Mouse (Mus musculus) liver, adult 2 months (tissue): Measurements from ENCODE around the gene Carmil2. TPM values are rescaled to one million over a fixed set of nuclear protein-coding genes. Genes with fewer than 3 reads are reported as not detected.

Experiments used
- DNase-seq: peaks from one replicate; pipeline ENCODE4 v3.0.0-alpha.2; 2011; ENCODE audit warnings: low read depth, low spot score; ENCODE audit errors: extremely low read depth
- H3K27ac ChIP-seq: fragments of 200-500 bp; replicated peaks from 2 replicates; pipeline ENCODE4 v1.5.1; 2012; ENCODE audit warnings: low read depth, mild to moderate bottlenecking, control low read depth, inconsistent platforms, low read length; ENCODE audit not compliant: insufficient read depth
- H3K27me3 ChIP-seq: fragments of 200-500 bp; 2 replicates; pipeline ENCODE4 v1.6.1; 2012; ENCODE audit warnings: mild to moderate bottlenecking, moderate library complexity, low read length, inconsistent platforms; ENCODE audit not compliant: control insufficient read depth, insufficient read depth
- H3K36me3 ChIP-seq: fragments of 200-500 bp; 2 replicates; pipeline ENCODE4 v1.6.1; 2012; ENCODE audit warnings: low read length, inconsistent platforms; ENCODE audit not compliant: control insufficient read depth, insufficient read depth
- H3K4me1 ChIP-seq: fragments of 200-500 bp; 2 replicates; pipeline ENCODE4 v1.6.1; 2011; ENCODE audit warnings: low read length; ENCODE audit not compliant: control insufficient read depth, insufficient read depth
- H3K4me3 ChIP-seq: fragments of 200-500 bp; 2 replicates; pipeline ENCODE4 v1.5.1; 2011; ENCODE audit warnings: low read depth, mild to moderate bottlenecking, control low read depth, low read length, moderate library complexity; ENCODE audit not compliant: insufficient read depth
- H3K79me2 ChIP-seq: fragments of 200-500 bp; 2 replicates; pipeline ENCODE4 v1.6.1; 2012; ENCODE audit warnings: inconsistent platforms, mild to moderate bottlenecking, low read length, moderate library complexity; ENCODE audit not compliant: control insufficient read depth, insufficient read depth
- H3K9ac ChIP-seq: fragments of 200-500 bp; 2 replicates; pipeline ENCODE4 v1.6.1; 2012; ENCODE audit warnings: low read depth, mild to moderate bottlenecking, control low read depth, inconsistent platforms, low read length
- CTCF ChIP-seq: fragments of 200-500 bp; IDR thresholded peaks from 2 replicates; pipeline ENCODE4 v1.5.1; 2011; ENCODE audit warnings: low read depth, low read length, control low read depth
- POLR2A ChIP-seq: fragments of 200-500 bp; IDR thresholded peaks from 2 replicates; pipeline ENCODE4 v1.6.1; 2011; ENCODE audit warnings: low read length, control low read depth; ENCODE audit not compliant: insufficient read depth; ENCODE audit errors: extremely low read depth
- WGBS: fragments of 180-500 bp; shearing (Covaris S2); methylation state at CpG from one replicate; pipeline ENCODE4 v1.1.7; 2018; 5-methylcytosine and 5-hydroxymethylcytosine counted together
- polyA plus RNA-seq: library from polyadenylated mRNA; depleted of rRNA; stranded (reverse); fragments of >200 nt; gene quantifications from 2 replicates; pipeline ENCODE4 v1.2.3, GENCODE M21; 2012
- total RNA-seq: library from RNA; depleted of rRNA; stranded (reverse); fragments of >200 nt; gene quantifications from 2 replicates; pipeline ENCODE4 v1.2.3, GENCODE M21; 2014

The Carmil2 gene
- total and polyA plus RNA-seq, 2 experiments = under 0.01 to 0.64 TPM

GRCm38 (mm10) chr8:105719637-105720036 lies 33.6 kb downstream of the Carmil2 start:
- Histone ChIP-seq H3K27ac (peak overlapping the region; percentile 2; the same call in 1 of the 2 replicates), H3K27me3 (no peaks in the 10 kb centered on the region), H3K79me2 (no peaks in the 10 kb centered on the region), H3K9ac (no peak overlapping the region), H3K4me1 (peaks cover 10% of the 10 kb centered on the region), H3K36me3 (no peaks in the 10 kb centered on the region; the same call in 1 of the 2 replicates), H3K4me3 (no peak overlapping the region)
- peak; percentile 70 for DNase-seq
- TF ChIP-seq POLR2A = no peak
- no peak for TF ChIP-seq CTCF
- 16% methylated on average over 4 of the region's 4 CpGs for WGBS

GRCm38 (mm10) chr8:105722861-105723260 lies 36.8 kb downstream of the Carmil2 start:
- Histone ChIP-seq H3K4me1 (peaks cover 10% of the 10 kb centered on the region), H3K9ac (no peak overlapping the region), H3K36me3 (no peaks in the 10 kb centered on the region; the same call in 1 of the 2 replicates), H3K27ac (no peak overlapping the region), H3K4me3 (no peak overlapping the region), H3K27me3 (no peaks in the 10 kb centered on the region), H3K79me2 (no peaks in the 10 kb centered on the region)
- no peak for DNase-seq
- WGBS = 92% methylated on average over 9 of the region's 9 CpGs
- TF ChIP-seq CTCF = no peak
- no peak for TF ChIP-seq POLR2A

- no peaks in the 10 kb centered on the region; the same call in 1 of the 2 replicates for H3K36me3 ChIP-seq
- no peak for DNase-seq
- H3K27me3 ChIP-seq = no peaks in the 10 kb centered on the region
- no peak overlapping the region for H3K9ac ChIP-seq
- no peak for TF ChIP-seq POLR2A
- TF ChIP-seq CTCF = no peak
- no peak overlapping the region for H3K4me3 ChIP-seq
- 94% methylated on average over 5 of the region's 5 CpGs for WGBS
- H3K4me1 ChIP-seq = no peaks in the 10 kb centered on the region
- H3K79me2 ChIP-seq = no peaks in the 10 kb centered on the region
- H3K27ac ChIP-seq = no peak overlapping the region
These were observed 39.7 kb downstream of the Carmil2 start for GRCm38 (mm10) chr8:105725726-105726125.

- peak overlapping the region; percentile 18; the same call in 1 of the 2 replicates for H3K9ac ChIP-seq
- H3K36me3 ChIP-seq = no peaks in the 10 kb centered on the region; the same call in 1 of the 2 replicates
- peak overlapping the region; percentile 6 for H3K4me3 ChIP-seq
- DNase-seq = no peak
- no peaks in the 10 kb centered on the region for H3K27me3 ChIP-seq
- WGBS = 78% methylated on average over 18 of the region's 18 CpGs
- H3K27ac ChIP-seq = peak overlapping the region; percentile 50
- no peaks in the 10 kb centered on the region for H3K4me1 ChIP-seq
- H3K79me2 ChIP-seq = no peaks in the 10 kb centered on the region
- TF ChIP-seq CTCF = no peak
- no peak for TF ChIP-seq POLR2A
These were observed 41.5 kb downstream of the Carmil2 start for GRCm38 (mm10) chr8:105727397-105728124.

GRCm38 (mm10) chr8:105732186-105732585 lies 46.1 kb downstream of the Carmil2 start:
- WGBS = 96% methylated on average over 5 of the region's 5 CpGs
- TF ChIP-seq CTCF = no peak
- TF ChIP-seq POLR2A = no peak
- peaks cover 11% of the 10 kb centered on the region; the same call in 1 of the 2 replicates for H3K79me2 ChIP-seq
- H3K27ac ChIP-seq = no peak overlapping the region
- H3K27me3 ChIP-seq = no peaks in the 10 kb centered on the region
- DNase-seq = no peak
- no peaks in the 10 kb centered on the region for H3K4me1 ChIP-seq
- H3K4me3 ChIP-seq = no peak overlapping the region
- H3K36me3 ChIP-seq = no peaks in the 10 kb centered on the region
- no peak overlapping the region for H3K9ac ChIP-seq

- H3K27me3 ChIP-seq = no peaks in the 10 kb centered on the region
- H3K4me1 ChIP-seq = peaks cover 6% of the 10 kb centered on the region; the same call in 1 of the 2 replicates
- no peak overlapping the region for H3K9ac ChIP-seq
- DNase-seq = no peak
- no peak for TF ChIP-seq POLR2A
- no peak for TF ChIP-seq CTCF
- H3K79me2 ChIP-seq = peaks cover 23% of the 10 kb centered on the region
- H3K36me3 ChIP-seq = no peaks in the 10 kb centered on the region
- H3K27ac ChIP-seq = no peak overlapping the region
- 89% methylated on average over 5 of the region's 5 CpGs for WGBS
- H3K4me3 ChIP-seq = no peak overlapping the region
These were observed 53.1 kb downstream of the Carmil2 start for GRCm38 (mm10) chr8:105739216-105739615.
